Mouse (Mus musculus): ENCODE measurements around the gene Pfpl. TPM values are rescaled to one million over a fixed set of nuclear protein-coding genes. Genes with fewer than 3 reads are reported as not detected.

Pfpl gene
- total RNA-seq (2014; fragmentation: Nextera tagmentation): not detected in 2 replicates
- total RNA-seq (2017): not detected in 2 replicates

DNA sequence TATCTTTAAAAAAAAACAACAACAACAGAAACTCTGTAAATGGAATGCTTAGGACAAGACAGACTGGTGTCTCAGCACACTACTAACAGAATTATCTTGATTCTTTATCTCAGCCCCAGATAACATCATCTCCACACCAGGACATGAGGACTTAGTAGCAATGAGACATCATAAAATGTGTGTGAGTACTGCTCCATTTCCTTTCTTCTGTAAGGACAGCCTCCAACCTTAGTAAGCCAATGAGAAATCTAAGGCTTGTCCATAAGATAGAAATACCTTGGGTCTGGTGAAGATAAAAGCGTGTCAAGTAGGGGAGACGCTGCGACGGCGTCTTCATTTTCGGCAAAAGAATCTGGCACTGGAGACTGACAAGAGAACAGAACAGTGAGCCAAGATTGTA, at the start of gene Pfpl:
Gene Pfpl, plus strand, starts transcription at position 301 of the 400 bp plus-strand sequence.
- no peak for ATAC-seq (replicated peaks; ENCODE audit: poor library complexity, severe bottlenecking)

DNA sequence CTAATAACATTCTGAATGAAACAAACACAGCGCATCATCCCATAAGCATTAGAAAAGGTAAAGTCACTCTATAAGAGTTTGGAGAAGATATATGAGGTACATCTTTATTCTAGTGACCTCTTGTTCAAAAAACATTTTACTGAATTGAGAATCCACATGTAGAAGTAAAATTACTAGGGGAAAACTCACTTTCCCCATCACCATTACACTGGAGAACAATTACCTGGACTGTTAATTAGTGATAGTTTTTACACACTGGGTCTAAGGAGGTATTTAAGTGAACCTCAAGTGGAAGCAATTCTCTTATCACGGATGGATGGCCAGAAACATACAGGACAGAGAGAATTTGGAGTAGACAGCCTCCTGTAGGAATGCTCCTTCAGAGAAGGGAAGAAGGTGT, 40.7 kb upstream of the Pfpl start, which contains the start of gene Olfr1440:
Gene Olfr1440, plus strand, starts transcription at position 301 of the 400 bp plus-strand sequence.
- ATAC-seq (replicated peaks; ENCODE audit: poor library complexity, severe bottlenecking): no peak

DNA sequence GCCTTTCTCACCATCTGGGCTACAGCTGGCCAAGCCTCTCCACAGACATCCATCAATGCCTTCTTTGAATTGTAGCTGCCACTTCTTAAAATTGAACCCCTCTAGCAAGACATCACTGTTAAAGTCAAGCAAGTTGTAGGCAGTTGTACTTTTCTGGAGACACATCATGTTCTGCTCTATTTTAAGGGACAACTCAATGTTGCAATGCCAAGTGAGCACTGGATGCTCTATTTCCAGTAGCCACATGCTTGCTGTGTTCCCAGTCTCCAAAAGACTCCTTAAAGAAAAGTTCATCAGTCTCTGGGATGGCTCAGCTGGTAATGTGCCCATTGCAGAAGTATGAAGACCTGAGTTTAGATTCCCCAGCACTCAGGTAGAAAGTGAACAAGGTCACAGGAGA, 14.0 kb upstream of the Pfpl start:
- no peak for ATAC-seq (replicated peaks; ENCODE audit: poor library complexity, severe bottlenecking)

DNA sequence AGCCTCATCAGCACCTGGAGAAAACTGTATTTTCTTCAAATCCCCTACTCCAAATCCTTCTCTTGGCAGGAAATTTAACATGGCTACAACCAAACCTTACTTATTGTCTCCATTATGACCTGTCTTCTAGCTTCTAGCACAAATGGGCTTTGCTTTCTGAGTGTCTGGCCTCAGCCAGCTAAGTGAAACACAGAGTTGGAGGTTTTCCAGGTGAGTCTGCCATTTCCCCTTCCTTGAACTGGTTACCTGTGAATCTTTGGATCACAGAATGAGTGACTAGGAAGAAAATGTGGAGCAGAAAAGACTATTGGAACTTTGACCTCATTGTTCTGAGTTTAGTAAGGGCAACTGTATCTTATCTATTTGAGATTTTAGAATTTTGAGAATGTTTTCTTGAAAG, 10.3 kb upstream of the Pfpl start, which contains the start of gene Olfr1441:
Gene Olfr1441, plus strand, starts transcription at position 73 of the 400 bp plus-strand sequence.
- no peak for ATAC-seq (replicated peaks; ENCODE audit: poor library complexity, severe bottlenecking)

DNA sequence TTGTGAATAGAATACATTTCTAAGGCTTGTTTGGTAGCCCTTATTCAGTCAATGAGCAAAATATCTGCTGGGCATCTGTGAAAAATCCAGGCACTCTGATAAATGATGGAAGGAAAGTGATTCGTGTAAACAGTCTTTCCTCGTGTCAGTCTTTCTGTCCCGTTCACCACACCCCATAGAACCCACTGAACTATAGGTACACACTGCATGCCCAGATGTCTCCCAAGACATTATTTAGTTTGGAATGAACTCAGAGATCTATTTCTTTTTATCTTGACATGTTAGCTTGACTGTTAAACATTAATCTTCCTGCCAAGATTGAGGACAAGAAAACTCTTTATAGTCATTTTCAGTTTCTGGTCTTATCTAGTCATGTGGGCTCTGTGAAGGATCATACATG, 9.4 kb upstream of the Pfpl start:
- no peak for ATAC-seq (replicated peaks; ENCODE audit: poor library complexity, severe bottlenecking)

DNA sequence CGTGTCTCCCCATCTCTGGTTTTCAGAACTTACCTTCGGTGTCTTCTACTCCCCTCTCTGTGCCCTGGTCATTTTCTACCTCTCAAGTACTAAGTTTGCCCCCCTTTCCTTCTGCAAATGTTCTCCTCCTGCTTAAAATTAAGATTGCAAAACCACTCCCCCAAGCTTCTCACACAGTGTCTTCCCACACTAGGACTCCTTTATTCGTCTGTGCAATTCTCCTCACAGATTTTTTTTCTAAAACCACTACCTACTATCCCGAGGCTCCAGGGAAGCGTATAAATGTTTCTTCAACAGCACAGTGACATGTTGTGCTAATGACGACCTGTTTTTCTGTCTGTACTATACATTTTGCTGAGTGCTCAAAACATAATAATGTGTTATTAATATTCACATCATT, 7.2 kb upstream of the Pfpl start:
- ATAC-seq (replicated peaks; ENCODE audit: poor library complexity, severe bottlenecking): no peak

DNA sequence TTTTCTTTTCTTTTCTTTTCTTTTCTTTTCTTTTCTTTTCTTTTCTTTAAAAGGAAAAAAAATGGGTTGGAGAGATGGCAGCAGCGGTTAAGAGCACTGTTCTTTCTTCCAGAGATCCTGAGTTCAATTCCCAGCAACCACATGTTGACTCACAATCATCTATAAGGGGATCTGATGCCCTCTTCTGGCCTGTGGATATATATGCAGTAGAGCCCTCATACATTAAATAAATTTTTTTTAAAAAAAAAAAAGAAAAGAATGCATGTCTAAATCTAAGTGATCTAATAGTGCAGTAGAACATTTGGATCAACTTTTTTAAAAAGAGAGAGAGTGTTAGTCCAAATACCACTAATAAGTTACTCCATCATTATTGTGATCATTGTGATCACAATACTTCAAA, 6.0 kb upstream of the Pfpl start:
- ATAC-seq (replicated peaks; ENCODE audit: poor library complexity, severe bottlenecking): no peak

DNA sequence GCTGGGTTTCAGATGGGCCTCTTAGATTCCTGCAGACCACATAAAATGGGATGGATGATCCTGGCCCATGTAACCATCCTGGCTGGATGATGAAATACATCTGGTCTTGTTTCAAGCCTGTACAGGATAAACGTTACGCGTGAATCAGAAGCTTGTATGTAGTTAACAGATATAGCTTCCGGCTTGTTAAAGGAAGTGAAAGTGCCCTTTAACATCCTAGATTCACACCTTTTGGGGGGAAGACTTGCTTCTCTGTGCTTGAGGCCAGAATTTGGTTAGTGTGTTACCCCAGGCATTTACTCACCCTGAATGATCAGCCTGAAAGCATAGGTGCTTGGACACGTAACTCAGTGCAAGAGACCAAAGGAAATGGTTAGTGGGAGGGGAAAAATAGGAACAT, 604 bp upstream of the Pfpl start:
- peak; percentile 74 for ATAC-seq (replicated peaks; ENCODE audit: poor library complexity, severe bottlenecking)

DNA sequence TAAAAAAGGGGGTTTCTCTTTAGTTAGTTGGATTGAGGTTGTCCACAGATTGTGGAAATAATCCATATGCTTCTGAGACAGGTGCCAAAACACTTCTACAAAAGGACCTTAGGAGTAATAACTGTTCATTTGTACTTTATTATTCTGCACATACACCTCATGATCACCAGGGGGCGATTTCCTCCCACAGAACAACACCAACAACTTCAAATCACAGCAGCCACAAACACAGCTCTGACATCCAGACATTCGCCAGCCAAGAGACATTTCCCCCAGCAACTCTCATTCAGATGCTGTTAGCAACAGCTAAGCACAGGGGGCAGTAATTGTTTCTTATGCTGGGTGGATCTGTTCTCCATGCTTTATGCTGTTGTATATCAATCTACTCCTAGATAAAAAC, 5.3 kb downstream of the Pfpl start:
- ATAC-seq (replicated peaks; ENCODE audit: poor library complexity, severe bottlenecking): peak; percentile 26

DNA sequence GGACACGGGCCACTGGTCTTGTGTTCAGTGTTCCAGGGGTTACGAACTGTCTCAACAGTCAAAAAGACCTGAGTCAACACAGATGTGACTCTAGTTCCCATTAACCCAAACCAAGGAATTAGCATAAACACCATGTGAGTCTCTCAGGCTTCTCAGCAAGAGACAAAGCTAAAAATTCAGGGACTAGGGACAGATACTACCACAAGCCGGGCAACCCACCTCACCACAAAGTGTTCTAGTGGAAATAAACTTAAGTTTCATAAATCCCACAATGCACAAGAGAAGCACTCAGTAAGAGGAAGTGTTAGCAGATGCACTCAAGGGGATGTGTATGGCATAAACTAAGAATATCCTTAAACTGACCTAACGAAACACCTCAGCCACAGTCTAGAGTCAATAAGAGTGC, 7.3 kb downstream of the Pfpl start:
- ATAC-seq (replicated peaks; ENCODE audit: poor library complexity, severe bottlenecking): peak; percentile 73

DNA sequence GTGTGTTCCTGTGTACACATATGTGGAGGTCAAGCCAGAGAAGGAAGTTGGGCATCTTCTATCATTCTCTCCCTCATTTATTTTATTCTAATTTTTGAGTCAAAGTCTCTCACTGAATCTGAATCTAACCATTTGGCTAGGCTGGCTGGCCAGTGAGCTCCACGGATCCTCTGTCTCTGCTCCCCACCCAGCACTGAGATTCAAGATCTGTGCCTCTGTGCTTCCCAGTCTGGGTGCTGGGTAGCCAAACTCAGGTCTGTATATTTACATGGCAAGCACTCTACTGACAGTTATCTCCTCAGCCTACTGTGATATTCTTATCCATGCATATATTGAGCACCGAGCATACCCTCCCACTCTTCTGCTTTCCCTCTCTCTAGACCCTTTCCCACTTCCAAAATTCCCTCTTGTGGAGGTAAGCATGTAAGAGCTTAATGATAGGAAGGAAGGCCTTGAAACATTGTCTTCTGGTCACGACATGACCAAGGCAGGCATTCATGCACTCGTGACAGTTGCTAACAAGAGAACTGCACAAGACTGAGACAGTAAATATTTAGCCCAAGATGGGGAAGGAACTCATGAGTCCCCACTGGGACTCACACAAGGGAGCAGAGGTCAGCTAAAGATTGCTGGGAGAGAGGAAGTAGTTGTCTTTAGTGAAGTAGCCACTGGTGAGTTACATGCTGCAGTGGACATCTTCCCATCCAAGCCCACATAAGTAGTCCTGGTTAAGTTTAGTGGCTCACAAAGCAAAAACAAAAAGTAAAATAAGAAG, 8.2 kb downstream of the Pfpl start:
- ATAC-seq (replicated peaks; ENCODE audit: poor library complexity, severe bottlenecking): no peak

DNA sequence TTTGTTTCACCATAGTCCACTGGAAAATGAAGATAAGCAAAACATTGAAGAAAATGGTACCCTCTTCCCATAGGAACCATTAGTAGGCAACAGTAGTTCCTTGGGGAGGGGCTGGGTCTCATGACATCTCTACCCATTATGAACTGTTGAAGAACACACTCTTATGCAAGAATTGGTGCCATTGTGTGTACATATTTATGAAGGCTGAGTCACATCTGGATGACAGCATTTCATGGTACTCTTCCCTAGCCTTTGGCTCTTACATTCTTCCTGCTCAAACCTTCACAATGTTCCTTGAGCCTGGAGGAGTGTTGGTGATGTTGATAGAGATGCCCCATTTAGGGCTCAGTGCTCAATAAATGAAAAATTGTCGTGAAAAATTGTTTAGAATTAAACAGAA, 11.9 kb downstream of the Pfpl start:
- peak; percentile 22 for ATAC-seq (replicated peaks; ENCODE audit: poor library complexity, severe bottlenecking)

DNA sequence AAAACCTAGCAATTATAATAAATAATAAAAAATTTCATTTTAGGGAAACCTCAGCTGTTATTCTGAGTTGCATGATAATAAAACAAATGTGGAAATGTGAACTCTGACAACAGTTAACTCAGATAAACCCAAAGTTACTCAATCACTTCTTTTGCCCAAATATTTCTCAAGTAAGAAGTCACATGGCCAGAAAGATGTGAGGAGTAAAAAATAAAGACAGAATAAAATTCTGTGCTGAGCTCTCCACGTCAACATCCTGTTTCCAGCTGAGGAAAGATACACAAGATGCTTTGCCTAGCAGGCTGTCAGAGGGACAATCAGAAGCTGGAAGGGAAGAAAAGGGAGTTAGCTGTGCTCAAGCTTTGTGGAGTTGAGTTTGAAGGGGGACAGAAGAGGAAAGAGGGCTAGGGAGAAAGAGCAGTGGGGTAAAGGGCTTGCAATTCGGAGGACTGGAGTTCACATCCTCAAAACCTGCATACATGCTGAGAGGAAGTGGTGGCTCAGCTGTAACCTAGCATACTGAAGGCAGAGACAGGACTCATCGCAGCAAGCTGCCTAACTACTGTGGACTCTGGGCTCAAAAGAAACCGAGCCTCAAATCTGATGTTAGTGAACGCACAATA, 12.5 kb downstream of the Pfpl start:
- peak; percentile 64 for ATAC-seq (replicated peaks; ENCODE audit: poor library complexity, severe bottlenecking)

DNA sequence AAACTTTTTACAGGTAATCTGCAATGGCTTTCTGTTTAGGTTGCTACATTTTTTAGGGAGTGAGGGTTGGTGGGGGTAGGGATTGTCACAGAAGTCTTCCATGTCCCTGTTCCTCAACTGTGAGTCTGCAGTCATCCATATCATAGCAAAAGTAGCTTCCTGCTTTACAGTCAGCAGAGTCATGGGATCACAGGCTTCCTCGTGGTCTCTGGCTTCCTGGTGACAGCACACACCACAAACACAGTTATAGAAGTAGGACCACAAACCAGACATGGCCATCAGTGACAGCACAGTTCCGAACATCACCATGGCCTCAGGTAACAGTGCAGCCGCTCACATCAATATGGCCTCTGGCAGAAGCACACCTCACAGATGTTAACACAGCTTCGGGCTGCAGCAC, 14.9 kb downstream of the Pfpl start:
- peak; percentile 70 for ATAC-seq (replicated peaks; ENCODE audit: poor library complexity, severe bottlenecking)

DNA sequence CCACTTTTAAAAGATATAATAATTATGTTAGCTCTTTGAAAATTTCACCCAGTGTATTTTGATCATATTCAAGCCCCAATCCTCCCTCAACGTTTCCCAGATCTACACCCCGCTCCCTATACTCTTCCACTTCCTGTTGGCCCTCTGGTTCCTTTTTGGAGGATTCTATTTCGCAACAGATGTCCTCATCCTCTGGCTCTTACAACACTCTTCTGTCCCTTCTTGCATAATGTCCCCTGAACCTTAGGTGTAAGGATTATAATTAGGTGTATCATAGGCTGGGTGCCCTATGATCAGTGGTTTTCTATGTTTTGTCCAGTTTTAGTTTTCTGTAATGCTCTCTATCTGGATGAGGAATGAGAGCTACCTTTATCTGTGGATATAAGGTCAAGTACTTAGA, 17.3 kb downstream of the Pfpl start:
- ATAC-seq (replicated peaks; ENCODE audit: poor library complexity, severe bottlenecking): peak; percentile 85

DNA sequence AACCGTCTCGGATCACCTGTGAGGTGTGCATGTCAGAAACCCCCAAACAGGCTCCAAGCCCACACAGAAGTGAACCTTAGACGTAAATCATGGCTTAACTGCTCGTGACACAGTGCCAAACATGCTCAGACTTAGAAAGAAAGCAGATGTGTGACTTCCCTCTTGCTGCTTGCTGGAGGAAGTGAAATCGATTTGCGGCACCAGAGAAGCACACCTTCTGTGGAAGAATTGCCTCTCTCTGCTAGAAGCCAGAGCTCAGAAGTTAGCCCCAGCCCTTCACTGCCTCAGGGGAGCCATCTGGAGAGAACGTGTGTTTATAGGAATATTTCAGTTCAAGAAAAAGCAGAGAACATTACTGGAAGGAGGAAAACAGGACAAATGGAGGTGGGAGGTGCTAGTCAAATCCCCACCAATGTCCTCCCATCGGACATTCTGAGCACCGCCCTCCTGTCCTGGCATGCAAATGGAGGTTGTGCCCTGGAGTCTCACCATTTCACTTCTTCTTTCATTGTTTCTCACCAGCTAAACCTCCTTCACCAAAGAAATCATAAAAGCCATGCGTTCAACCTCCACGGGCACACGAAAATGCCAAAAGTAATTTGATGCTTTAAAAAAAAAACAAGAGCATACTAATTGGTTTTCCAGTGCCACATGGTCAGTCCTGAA, 29.8 kb downstream of the Pfpl start:
- ATAC-seq (replicated peaks; ENCODE audit: poor library complexity, severe bottlenecking): peak; percentile 86

DNA sequence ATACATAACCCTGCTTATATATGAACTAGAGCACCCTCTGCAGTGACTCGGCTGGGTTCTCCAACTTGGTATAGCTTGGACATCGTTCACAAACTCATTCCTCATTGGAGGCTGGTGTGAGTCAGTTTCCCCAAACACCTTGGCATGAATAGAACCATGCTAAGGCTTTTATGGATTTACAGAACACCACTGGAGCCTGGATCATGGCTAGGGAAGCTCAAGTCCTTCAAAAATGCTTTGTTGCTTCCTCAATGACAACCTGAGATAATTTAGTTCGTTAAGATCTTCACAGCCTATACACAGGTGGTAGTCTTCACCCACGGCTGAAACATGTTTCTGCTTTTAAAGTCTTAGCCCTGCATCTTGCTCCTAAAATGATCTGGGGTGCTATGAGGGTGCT, 31.8 kb downstream of the Pfpl start:
- ATAC-seq (replicated peaks; ENCODE audit: poor library complexity, severe bottlenecking): no peak

DNA sequence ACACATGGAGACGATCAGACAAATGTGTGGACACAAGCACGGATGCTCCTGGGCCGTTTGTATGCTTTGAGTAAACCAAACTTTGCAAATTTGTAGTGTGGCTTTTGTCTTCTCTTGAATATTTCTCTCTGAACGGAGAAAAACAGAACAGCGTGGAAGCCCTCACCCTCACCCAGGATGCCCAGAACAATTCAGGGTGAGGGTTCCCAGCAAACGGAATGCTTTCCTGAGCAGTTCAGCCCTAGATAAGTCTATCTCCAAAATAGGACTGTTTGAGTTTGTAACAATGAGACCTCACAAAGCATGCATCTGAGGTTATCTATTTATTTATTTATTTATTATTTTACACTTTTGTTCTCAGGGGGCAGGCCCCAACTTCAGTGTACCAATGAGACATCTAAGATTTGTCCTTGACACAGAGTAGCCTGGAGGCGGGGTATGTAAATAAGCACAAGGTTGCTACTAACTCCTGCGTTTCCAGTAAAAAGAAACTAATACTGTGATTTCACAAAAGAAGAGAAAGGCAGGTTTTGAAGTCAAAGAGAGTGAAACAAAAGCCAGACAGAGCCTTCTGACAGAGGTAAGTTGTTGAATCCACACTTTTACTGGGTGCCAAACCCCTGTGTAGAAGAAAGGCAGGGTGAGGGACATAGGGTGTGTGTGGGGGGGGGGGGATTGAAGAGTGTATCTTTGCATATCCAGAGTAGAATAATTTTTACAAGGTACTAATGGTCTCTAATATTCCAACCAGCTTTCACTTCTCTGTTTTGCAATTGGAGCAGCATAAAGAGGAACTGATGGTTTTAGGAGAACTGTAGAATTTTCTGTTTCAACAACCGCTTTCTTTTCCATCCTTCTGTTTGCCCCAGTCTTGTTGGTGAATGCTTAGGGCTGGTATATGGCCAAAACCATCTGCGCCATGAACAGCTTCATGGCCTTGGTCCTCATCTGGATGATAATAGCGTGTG, 32.9 kb downstream of the Pfpl start, which contains the start of gene Mpeg1:
Gene Mpeg1, plus strand, starts transcription at position 498 of the 968 bp plus-strand sequence.
- peak; percentile 33 for ATAC-seq (replicated peaks; ENCODE audit: poor library complexity, severe bottlenecking)

DNA sequence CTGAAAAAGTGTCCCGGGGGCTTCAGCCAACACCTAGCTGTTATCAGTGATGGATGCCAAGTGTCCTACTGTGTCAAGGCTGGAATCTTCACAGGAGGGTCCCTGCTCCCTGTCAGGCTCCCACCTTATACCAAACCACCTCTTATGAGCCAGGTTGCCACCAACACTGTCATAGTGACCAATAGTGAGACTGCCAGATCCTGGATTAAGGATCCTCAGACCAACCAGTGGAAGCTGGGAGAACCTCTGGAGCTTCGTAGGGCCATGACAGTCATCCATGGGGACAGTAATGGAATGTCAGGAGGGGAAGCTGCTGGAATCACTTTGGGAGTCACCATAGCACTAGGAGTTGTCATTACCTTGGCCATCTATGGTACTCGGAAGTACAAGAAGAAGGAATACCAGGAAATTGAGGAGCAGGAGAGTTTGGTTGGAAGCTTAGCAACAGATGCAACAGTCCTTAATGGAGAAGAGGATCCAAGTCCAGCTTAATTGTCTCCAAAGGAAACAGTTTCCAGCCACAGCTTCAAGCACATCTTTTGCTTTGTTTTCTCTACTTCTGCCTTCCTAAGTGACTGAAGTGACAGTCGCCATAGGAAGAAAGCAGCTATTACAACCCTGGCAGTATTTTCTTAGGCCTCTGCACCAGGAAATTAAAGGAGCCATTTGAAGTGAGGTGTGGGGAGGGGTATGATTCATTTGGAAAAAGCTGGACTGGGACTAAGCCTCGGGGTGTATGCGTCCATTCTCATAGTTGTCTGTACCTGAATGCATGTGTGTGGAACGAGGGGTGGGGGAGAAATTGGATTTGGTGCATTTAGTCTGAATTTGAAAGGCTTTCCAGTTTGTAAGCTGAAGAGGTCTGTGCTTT, 35.4 kb downstream of the Pfpl start:
- ATAC-seq (replicated peaks; ENCODE audit: poor library complexity, severe bottlenecking): no peak

Measured in granulocyte monocyte progenitor cell, adult 5-6 weeks (primary cell).